Mouse (Mus musculus) brain, adult 10 weeks (tissue): Measurements from ENCODE around the gene Ssxb2. TPM values are rescaled to one million over a fixed set of nuclear protein-coding genes. Genes with fewer than 3 reads are reported as not detected.

Experiments
- polyA plus RNA-seq: library from polyadenylated mRNA; stranded (reverse); fragments of 350-450 nt; fragmentation: Illumina TruSeq; extraction: RNeasy Lipid Tissue Mini Kit (QIAGEN cat#74804); gene quantifications from one replicate; pipeline ENCODE4 v1.2.3, GENCODE M21; 2015; ENCODE audit warnings: low read depth, low replicate concordance

Ssxb2 gene
- polyA plus RNA-seq, result not detected

GRCm38 (mm10) chrX:8461626-8462025 lies at the start of gene Ssxb2:
Gene Ssxb2 (minus strand): TSS chrX:8461726.

GRCm38 (mm10) chrX:8413005-8413404 lies 48.5 kb downstream of the Ssxb2 start, which contains the start of gene Ssxb1:
Gene Ssxb1 (plus strand): TSS chrX:8413305.

Other genes starting within 250 kb of the Ssxb2 start
- gene Ftsj1, start 209.3 kb downstream of the Ssxb2 start, polyA plus RNA-seq, result 33.8 TPM
- 5.4 TPM for gene Slc38a5, start 190.6 kb downstream of the Ssxb2 start, polyA plus RNA-seq
- not detected for gene Ssxb10, start 134.3 kb downstream of the Ssxb2 start, polyA plus RNA-seq
- gene Ssxb9, start 94.7 kb downstream of the Ssxb2 start, polyA plus RNA-seq, result not detected
- gene Ssxb1, start 48.4 kb downstream of the Ssxb2 start, polyA plus RNA-seq, result not detected
- gene Gm14459, start 63.2 kb upstream of the Ssxb2 start, polyA plus RNA-seq, result not detected
- not detected for gene Ssxb6, start 86.5 kb upstream of the Ssxb2 start, polyA plus RNA-seq
- not detected for gene Ssxb3, start 130.1 kb upstream of the Ssxb2 start, polyA plus RNA-seq
- not detected for gene Ssxb8, start 229.1 kb upstream of the Ssxb2 start, polyA plus RNA-seq